Mouse (Mus musculus): ENCODE results near the gene Ets2.

- TF ChIP-seq CTCF (IDR thresholded peaks at IDR 0.05; ENCODE audit: control insufficient read depth, insufficient read depth, insufficient read length) (no peak), MAX (IDR thresholded peaks at IDR 0.05) (no peak), CEBPB (IDR thresholded peaks at IDR 0.05; ENCODE audit: low read depth) (no peak), MYOG (IDR thresholded peaks at IDR 0.05; ENCODE audit: control insufficient read depth, extremely low read depth, insufficient read length) (no peak), MYOD1 (IDR thresholded peaks at IDR 0.05; ENCODE audit: control insufficient read depth, insufficient read length, low read depth) (no peak)
These were observed 64.3 kb downstream of the Ets2 start for GRCm38 (mm10) chr16:95766181-95766580.
